Mouse (Mus musculus): ENCODE measurements at regions not wholly inside any gene's neighbourhood (a gene's known extent, or its start where the extent isn't known, plus 50 kb on each side); places are given as distances from the start of the nearest gene placed in this dataset.
"Not testable (repeated sequence)": the region's sequence is repeated elsewhere in the genome, so short reads cannot be mapped to it uniquely, and the experiment has no call there.

DNA sequence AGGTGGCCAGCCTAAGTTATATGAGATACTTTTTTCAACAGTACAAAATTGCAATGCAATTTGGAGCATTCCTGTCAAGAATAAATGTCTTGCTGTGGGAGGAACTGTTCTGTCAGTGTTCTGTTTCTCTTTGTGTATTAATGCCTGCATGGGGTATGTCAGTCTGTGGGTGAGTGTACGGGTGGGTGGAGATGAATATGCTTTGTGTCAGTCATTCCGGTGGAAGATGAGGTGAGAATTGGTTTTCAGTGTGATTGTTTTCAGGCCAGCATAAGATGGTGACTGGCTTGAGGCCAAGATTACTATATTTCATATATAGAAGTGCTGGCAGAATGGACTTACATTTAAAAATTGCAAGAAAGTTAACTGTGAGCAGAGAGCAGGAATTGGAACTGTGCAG lies 184.0 kb downstream of the Frk start:
- Histone ChIP-seq H3K27ac (ENCODE audit: low read depth, low read length) (no peak overlapping the region), H3K4me1 (ENCODE audit: control insufficient read depth, insufficient read depth, low read length) (no peaks in the 10 kb centered on the region), H3K4me2 (ENCODE audit: low read depth, low read length) (no peak overlapping the region), H3K9me3 (ENCODE audit: control insufficient read depth, low read length) (no peaks in the 10 kb centered on the region), H3K9ac (replicated peaks; ENCODE audit: low read depth, low read length) (no peak overlapping the region), H3K4me3 (ENCODE audit: low read depth, low read length) (no peak overlapping the region), H3K27me3 (ENCODE audit: control insufficient read depth, insufficient read depth, low read length) (no peaks in the 10 kb centered on the region), H3K36me3 (ENCODE audit: control insufficient read depth, insufficient read depth, low read length) (no peaks in the 10 kb centered on the region)
- no peak for ATAC-seq (ENCODE audit: low read depth)
- WGBS: 63% methylated on average over 2 of the region's 2 CpGs

GRCm38 (mm10) chr10:34667735-34668439 lies 184.7 kb downstream of the Frk start:
- H3K4me2 ChIP-seq (ENCODE audit: low read depth, low read length): no peak overlapping the region
- H3K4me3 ChIP-seq (ENCODE audit: low read depth, low read length): no peak overlapping the region
- no peaks in the 10 kb centered on the region for H3K4me1 ChIP-seq (ENCODE audit: control insufficient read depth, insufficient read depth, low read length)
- no peaks in the 10 kb centered on the region for H3K36me3 ChIP-seq (ENCODE audit: control insufficient read depth, insufficient read depth, low read length)
- no peaks in the 10 kb centered on the region for H3K27me3 ChIP-seq (ENCODE audit: control insufficient read depth, insufficient read depth, low read length)
- WGBS: 52% methylated on average over 5 of the region's 5 CpGs
- peak; percentile 49; the same call in 1 of the 2 replicates for ATAC-seq (ENCODE audit: low read depth)
- H3K27ac ChIP-seq (ENCODE audit: low read depth, low read length): no peak overlapping the region
- H3K9ac ChIP-seq (replicated peaks; ENCODE audit: low read depth, low read length): no peak overlapping the region
- H3K9me3 ChIP-seq (ENCODE audit: control insufficient read depth, low read length): no peaks in the 10 kb centered on the region

DNA sequence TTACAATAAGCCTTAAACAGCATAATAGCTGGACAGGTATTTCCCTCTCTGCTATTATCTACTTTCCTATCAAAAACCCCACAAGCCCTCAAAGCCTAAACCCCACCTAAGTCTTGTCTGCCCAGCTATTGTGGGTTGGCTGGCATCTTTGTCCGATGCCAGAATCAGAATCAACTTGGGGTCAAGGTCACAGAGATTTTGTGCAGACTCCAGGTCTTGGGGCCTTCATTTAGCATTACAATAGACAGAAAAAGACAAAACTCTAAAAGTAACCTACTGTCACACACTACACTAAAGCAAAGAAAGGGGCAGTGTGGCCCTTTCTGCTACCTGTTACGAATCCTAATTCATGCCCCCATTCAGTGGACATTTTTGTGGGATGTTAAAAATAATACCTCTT lies 188.6 kb downstream of the Frk start:
- Histone ChIP-seq H3K4me3 (ENCODE audit: low read depth, low read length) (no peak overlapping the region), H3K27ac (ENCODE audit: low read depth, low read length) (no peak overlapping the region), H3K4me1 (ENCODE audit: control insufficient read depth, insufficient read depth, low read length) (no peaks in the 10 kb centered on the region), H3K27me3 (ENCODE audit: control insufficient read depth, insufficient read depth, low read length) (no peaks in the 10 kb centered on the region), H3K36me3 (ENCODE audit: control insufficient read depth, insufficient read depth, low read length) (no peaks in the 10 kb centered on the region), H3K9me3 (ENCODE audit: control insufficient read depth, low read length) (no peaks in the 10 kb centered on the region), H3K4me2 (ENCODE audit: low read depth, low read length) (no peak overlapping the region), H3K9ac (replicated peaks; ENCODE audit: low read depth, low read length) (no peak overlapping the region)
- 87% methylated on average over 2 of the region's 2 CpGs for WGBS
- no peak for ATAC-seq (ENCODE audit: low read depth)

- H3K27me3 ChIP-seq (ENCODE audit: control insufficient read depth, insufficient read depth, low read length); H3K4me3 ChIP-seq (ENCODE audit: low read depth, low read length); H3K27ac ChIP-seq (ENCODE audit: low read depth, low read length); H3K9me3 ChIP-seq (ENCODE audit: control insufficient read depth, low read length); H3K4me2 ChIP-seq (ENCODE audit: low read depth, low read length); H3K4me1 ChIP-seq (ENCODE audit: control insufficient read depth, insufficient read depth, low read length); ATAC-seq (ENCODE audit: low read depth); H3K36me3 ChIP-seq (ENCODE audit: control insufficient read depth, insufficient read depth, low read length); H3K9ac ChIP-seq (replicated peaks; ENCODE audit: low read depth, low read length): not testable (repeated sequence)
- WGBS: 80% methylated on average over 9 of the region's 9 CpGs
These were observed 216.2 kb downstream of the Frk start for GRCm38 (mm10) chr10:34699414-34699813.

DNA sequence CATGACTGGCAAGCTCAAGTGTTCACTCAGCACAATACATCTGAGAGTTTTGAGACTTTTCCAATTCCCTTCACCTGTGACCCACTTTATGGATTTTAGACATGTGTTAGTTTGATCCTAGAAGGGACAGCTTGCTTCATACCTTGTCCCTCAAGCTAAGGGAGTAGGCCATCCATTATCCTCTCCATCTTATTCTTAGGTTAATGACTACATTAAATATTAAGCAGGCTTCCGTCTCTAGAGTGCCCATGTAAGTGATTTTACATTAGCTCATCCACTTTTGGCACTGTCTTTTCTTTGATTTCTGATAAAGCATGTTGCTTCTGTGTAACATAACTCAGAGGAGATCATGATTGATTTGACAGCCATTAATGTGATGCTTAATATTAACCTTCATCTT lies 218.8 kb downstream of the Frk start:
- H3K27me3 ChIP-seq (ENCODE audit: control insufficient read depth, insufficient read depth, low read length): no peaks in the 10 kb centered on the region
- 72% methylated on average over 1 of the region's 1 CpGs for WGBS
- ATAC-seq (ENCODE audit: low read depth): peak; percentile 73; the same call in 1 of the 2 replicates
- H3K4me3 ChIP-seq (ENCODE audit: low read depth, low read length): no peak overlapping the region
- no peaks in the 10 kb centered on the region for H3K36me3 ChIP-seq (ENCODE audit: control insufficient read depth, insufficient read depth, low read length)
- H3K4me1 ChIP-seq (ENCODE audit: control insufficient read depth, insufficient read depth, low read length): no peaks in the 10 kb centered on the region
- H3K9me3 ChIP-seq (ENCODE audit: control insufficient read depth, low read length): no peaks in the 10 kb centered on the region
- no peak overlapping the region for H3K27ac ChIP-seq (ENCODE audit: low read depth, low read length)
- H3K4me2 ChIP-seq (ENCODE audit: low read depth, low read length): no peak overlapping the region
- no peak overlapping the region for H3K9ac ChIP-seq (replicated peaks; ENCODE audit: low read depth, low read length)

GRCm38 (mm10) chr10:34705416-34705815 lies 222.2 kb downstream of the Frk start:
- Histone ChIP-seq H3K4me3 (ENCODE audit: low read depth, low read length) (no peak overlapping the region), H3K27ac (ENCODE audit: low read depth, low read length) (no peak overlapping the region), H3K27me3 (ENCODE audit: control insufficient read depth, insufficient read depth, low read length) (no peaks in the 10 kb centered on the region), H3K36me3 (ENCODE audit: control insufficient read depth, insufficient read depth, low read length) (no peaks in the 10 kb centered on the region), H3K4me2 (ENCODE audit: low read depth, low read length) (no peak overlapping the region), H3K4me1 (ENCODE audit: control insufficient read depth, insufficient read depth, low read length) (no peaks in the 10 kb centered on the region), H3K9me3 (ENCODE audit: control insufficient read depth, low read length) (no peaks in the 10 kb centered on the region), H3K9ac (replicated peaks; ENCODE audit: low read depth, low read length) (no peak overlapping the region)
- 85% methylated on average over 12 of the region's 12 CpGs for WGBS
- ATAC-seq (ENCODE audit: low read depth): no peak

- Histone ChIP-seq H3K4me2 (ENCODE audit: low read depth, low read length) (no peak overlapping the region), H3K27ac (ENCODE audit: low read depth, low read length) (no peak overlapping the region), H3K27me3 (ENCODE audit: control insufficient read depth, insufficient read depth, low read length) (no peaks in the 10 kb centered on the region), H3K36me3 (ENCODE audit: control insufficient read depth, insufficient read depth, low read length) (no peaks in the 10 kb centered on the region), H3K4me1 (ENCODE audit: control insufficient read depth, insufficient read depth, low read length) (no peaks in the 10 kb centered on the region), H3K9me3 (ENCODE audit: control insufficient read depth, low read length) (no peaks in the 10 kb centered on the region), H3K9ac (replicated peaks; ENCODE audit: low read depth, low read length) (no peak overlapping the region), H3K4me3 (ENCODE audit: low read depth, low read length) (no peak overlapping the region)
- ATAC-seq (ENCODE audit: low read depth): no peak
- WGBS: 72% methylated on average over 2 of the region's 2 CpGs
These were observed 248.1 kb downstream of the Frk start for GRCm38 (mm10) chr10:34731249-34731648.

DNA sequence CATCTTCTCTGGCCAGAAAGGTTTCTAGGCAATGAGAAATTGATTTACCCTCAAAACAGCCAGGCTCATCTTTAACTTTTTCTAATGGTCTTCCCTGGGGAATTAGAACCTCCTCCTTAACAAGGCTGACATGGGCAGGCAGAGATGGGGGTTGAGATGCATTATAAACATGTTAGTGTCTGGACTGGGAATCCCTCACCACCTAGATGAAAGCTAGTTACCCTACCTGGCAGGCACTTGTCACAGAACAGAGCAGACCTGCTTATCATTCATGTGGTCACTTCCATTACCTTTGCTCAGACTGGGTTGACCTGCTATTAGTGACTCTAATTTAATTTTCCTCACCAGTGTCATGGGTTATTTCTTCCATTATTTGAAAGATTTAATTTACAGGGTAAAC lies 279.2 kb downstream of the Frk start:
- Histone ChIP-seq H3K9me3 (ENCODE audit: control insufficient read depth, low read length) (no peaks in the 10 kb centered on the region), H3K9ac (replicated peaks; ENCODE audit: low read depth, low read length) (no peak overlapping the region), H3K27ac (ENCODE audit: low read depth, low read length) (no peak overlapping the region), H3K4me2 (ENCODE audit: low read depth, low read length) (no peak overlapping the region), H3K4me3 (ENCODE audit: low read depth, low read length) (no peak overlapping the region), H3K36me3 (ENCODE audit: control insufficient read depth, insufficient read depth, low read length) (no peaks in the 10 kb centered on the region), H3K27me3 (ENCODE audit: control insufficient read depth, insufficient read depth, low read length) (no peaks in the 10 kb centered on the region), H3K4me1 (ENCODE audit: control insufficient read depth, insufficient read depth, low read length) (no peaks in the 10 kb centered on the region)
- no peak for ATAC-seq (ENCODE audit: low read depth)

DNA sequence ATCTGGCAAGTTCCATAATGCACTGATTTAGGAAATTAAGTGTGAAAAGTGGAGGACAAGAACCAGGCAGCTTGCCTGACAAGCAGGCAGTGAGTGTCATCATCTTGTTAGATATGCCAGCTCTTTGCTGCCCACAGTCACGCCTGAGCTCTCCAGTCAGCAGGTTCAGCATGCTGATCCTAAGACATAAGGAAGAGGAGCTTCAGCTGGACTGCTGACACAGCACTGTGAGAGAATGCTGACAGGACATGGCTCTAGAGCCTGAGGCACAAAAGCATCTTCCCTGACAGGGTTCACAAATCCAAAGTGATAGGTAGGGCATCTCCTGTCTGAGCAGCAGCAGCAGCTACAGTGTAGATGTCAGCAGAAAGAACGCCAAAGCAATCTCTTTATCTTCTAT lies 308.9 kb downstream of the Frk start:
- Histone ChIP-seq H3K9ac (replicated peaks; ENCODE audit: low read depth, low read length) (no peak overlapping the region), H3K9me3 (ENCODE audit: control insufficient read depth, low read length) (no peaks in the 10 kb centered on the region), H3K4me2 (ENCODE audit: low read depth, low read length) (no peak overlapping the region), H3K27me3 (ENCODE audit: control insufficient read depth, insufficient read depth, low read length) (no peaks in the 10 kb centered on the region), H3K4me1 (ENCODE audit: control insufficient read depth, insufficient read depth, low read length) (no peaks in the 10 kb centered on the region), H3K4me3 (ENCODE audit: low read depth, low read length) (no peak overlapping the region), H3K36me3 (ENCODE audit: control insufficient read depth, insufficient read depth, low read length) (no peaks in the 10 kb centered on the region), H3K27ac (ENCODE audit: low read depth, low read length) (no peak overlapping the region)
- ATAC-seq (ENCODE audit: low read depth): peak; percentile 63; the same call in 1 of the 2 replicates
- WGBS: 58% methylated on average over 2 of the region's 2 CpGs

All from neural tube, embryonic 14.5 days (tissue).